Mouse (Mus musculus): ENCODE measurements around the gene Etl4. TPM values are rescaled to one million over a fixed set of nuclear protein-coding genes. Genes with fewer than 3 reads are reported as not detected.
A peak's percentile ranks its signal among the peaks of the same experiment; 100 is the strongest.

Etl4 gene
- total RNA-seq, 2 experiments from 2014 or later = 59.1 to 69.7 TPM

- no peak for DNase-seq (ENCODE audit: low spot score in 2 of 2)
Observed at GRCm38 (mm10) chr2:20749687-20750086, 840.1 kb downstream of the Etl4 start.

- DNase-seq (ENCODE audit: low spot score in 2 of 2) = no peak
Observed at GRCm38 (mm10) chr2:20753282-20754110, 843.9 kb downstream of the Etl4 start.

DNA sequence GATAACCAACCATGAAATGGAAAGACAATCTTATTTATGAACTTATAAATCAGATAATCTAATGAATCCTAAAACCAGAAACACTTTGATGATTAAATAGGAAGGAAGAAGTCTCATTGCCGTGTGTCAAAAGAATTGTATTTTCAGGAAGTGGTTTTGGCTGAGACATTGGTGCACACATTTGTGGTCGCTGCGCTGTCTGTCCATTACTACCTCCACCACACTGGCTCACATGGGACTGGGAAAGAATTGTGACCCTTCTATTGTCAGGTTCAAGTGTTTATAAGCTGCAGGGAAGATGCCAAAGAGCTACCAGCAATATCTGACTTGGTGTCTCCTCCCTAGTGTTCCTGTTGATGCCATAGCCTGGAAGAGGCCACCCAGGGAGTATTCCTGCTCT is 847.4 kb downstream of the Etl4 start:
- DNase-seq (ENCODE audit: low spot score in 2 of 2) = no peak

GRCm38 (mm10) chr2:20759045-20759662 is 849.6 kb downstream of the Etl4 start:
- no peak for DNase-seq (ENCODE audit: low spot score in 2 of 2)

DNA sequence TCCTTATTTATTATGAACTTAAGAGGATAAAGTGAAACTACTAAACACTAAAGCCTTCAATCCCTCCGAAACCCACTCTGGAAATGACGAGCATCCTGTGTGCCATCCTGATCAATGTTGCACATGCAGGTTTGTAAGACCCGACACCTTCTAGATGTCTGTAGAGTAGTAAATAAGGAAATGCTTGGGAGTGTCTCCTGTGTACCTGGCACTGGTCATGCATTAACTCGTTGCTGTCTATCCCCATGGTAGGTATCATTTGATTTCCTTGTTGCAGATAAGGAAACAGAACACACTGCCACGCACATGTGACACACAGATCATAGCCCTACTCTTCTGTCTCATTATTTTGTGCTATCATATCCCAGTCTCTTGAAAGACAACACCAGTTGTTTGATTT is 851.7 kb downstream of the Etl4 start:
- no peak for DNase-seq (ENCODE audit: low spot score in 2 of 2)

DNA sequence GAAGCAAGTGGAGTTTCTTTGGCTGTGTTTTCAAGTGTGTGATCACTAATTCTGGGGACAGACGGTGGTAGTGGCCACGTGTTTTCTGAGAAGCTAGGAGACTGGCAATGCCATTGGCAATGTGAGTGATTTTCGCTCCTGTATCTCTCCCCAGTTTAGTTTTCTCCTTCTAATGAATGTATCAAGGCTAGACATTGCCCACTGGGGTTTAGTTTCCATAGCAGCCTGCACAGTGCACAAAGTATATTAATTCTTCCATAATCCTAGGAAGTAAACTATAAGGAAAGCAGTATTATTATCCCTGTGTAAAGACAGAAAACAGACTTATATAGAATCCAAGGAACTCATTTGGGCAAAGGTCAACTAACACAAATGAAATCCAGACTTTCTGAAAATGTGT is 852.2 kb downstream of the Etl4 start:
- DNase-seq (ENCODE audit: low spot score in 2 of 2) = no peak

- DNase-seq (ENCODE audit: low spot score in 2 of 2) = no peak
Observed at GRCm38 (mm10) chr2:20763511-20764212, 854.1 kb downstream of the Etl4 start.

DNA sequence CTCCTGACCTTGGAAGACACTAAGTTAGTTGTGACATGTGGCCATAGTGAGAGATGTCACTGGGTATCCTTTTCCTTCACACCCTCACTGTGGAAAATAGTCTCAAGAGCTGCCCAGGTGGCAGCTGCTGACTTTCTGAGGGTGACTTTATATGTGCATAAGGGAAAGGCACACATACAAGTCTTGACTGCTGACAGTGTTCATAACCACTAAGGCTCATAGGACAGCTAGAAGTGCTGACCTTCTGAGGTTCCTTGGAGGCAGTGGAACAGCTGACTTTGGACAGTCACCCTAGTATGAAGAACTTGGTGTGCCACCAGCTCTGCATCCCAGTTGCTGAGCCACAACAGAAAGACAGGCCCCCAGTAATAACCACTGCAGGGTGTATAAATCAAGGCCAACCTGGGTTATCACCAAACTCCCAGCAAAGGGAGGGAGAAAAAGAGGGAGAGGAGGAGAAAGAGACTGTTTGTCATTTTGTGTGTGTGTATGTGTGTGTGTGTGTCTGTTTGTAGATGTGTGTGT is 855.0 kb downstream of the Etl4 start:
- DNase-seq (ENCODE audit: low spot score in 2 of 2) = no peak

- DNase-seq (ENCODE audit: low spot score in 2 of 2) = no peak
Observed at GRCm38 (mm10) chr2:20768681-20769080, 859.1 kb downstream of the Etl4 start.

DNA sequence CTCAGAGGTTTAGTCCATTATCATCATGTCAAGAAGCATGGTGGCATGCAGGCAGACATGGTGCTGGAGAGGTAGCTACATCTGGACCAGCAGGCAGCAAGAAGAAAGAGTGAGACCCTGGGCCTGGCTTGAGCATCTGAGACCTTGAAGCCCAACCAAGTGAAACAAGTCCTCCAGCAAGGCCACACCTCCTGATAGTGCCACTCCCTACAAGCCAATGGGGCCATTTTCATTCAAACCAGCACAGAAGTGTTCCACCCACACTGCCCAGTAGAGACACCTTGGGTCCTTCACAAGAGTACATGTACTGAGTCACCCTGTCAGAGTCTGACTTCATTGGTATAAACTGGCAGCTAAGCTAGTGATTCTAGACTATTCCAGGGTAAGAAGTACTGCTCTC is 860.6 kb downstream of the Etl4 start:
- no peak for DNase-seq (ENCODE audit: low spot score in 2 of 2)

- no peak for DNase-seq (ENCODE audit: low spot score in 2 of 2)
Observed at GRCm38 (mm10) chr2:20774462-20774861, 864.9 kb downstream of the Etl4 start.

GRCm38 (mm10) chr2:20776171-20776704 is 866.7 kb downstream of the Etl4 start:
- DNase-seq (ENCODE audit: low spot score in 2 of 2) = no peak

DNA sequence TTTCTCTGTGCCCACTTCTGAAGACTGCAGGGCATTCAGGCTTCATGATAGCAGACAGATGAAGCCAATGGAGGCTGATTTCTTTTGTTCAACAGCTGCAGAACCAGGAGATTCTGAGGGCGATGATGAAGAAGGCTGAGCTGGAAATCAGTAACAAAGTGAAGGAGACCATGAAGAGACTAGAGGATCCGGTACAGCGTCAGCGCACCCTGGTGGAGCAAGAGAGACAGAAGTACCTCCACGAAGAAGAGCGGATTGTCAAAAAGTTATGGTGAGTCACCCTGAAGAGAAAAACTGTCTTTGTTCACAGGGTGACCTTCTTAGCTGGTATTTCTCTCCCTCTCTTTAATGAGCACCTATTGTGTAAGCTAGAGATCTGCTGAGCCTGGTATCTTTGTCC is 868.4 kb downstream of the Etl4 start:
- DNase-seq (ENCODE audit: low spot score in 2 of 2) = peak; percentile 23 to 26

GRCm38 (mm10) chr2:20779484-20780381 is 870.2 kb downstream of the Etl4 start:
- peak; percentile 46 to 73 for DNase-seq (ENCODE audit: low spot score in 2 of 2)

GRCm38 (mm10) chr2:20801236-20801890 is 891.8 kb downstream of the Etl4 start:
- DNase-seq (ENCODE audit: low spot score in 2 of 2) = no peak

DNA sequence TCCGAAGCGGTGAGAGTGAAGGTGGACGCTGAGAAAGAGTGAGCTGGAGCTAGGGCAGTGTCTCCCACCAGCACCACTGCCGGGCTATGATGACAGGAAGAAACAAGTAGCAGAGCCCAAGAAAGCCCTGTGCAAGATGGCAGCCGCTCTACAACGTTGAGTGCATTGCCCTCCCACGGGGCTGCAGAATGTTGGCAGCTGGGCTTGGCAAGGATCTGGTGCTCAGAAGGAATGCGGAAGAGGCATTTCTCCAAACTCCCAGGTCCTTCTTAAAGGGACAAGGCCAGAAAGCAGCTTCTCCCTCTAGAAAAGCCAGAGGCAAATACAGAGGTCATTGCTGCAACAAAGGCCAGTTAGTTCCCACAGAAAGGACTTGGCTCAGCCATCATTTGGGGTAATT is 901.9 kb downstream of the Etl4 start:
- DNase-seq (ENCODE audit: low spot score in 2 of 2) = peak in 1 of 2 experiments; percentile 28

DNA sequence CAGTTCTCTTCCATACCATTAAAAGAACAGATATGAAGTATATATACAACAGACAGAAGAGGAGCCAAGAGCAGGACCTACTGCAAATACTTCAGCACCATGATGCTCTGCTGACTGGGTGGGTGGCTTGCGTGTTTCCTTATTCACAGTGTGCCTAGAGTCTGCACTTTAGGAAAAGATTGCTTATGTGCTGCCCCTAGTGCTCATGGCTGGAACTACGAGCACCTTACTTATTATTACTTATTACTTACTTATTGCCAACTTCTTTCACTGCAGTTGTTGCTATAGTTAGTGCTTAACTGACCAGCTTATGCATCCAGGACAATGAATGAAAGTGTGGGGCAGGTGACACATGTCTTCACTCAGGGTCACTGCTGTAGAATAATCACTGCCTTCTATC is 904.4 kb downstream of the Etl4 start:
- no peak for DNase-seq (ENCODE audit: low spot score in 2 of 2)

- DNase-seq (ENCODE audit: low spot score in 2 of 2) = no peak
Observed at GRCm38 (mm10) chr2:20818226-20818625, 908.6 kb downstream of the Etl4 start.

DNA sequence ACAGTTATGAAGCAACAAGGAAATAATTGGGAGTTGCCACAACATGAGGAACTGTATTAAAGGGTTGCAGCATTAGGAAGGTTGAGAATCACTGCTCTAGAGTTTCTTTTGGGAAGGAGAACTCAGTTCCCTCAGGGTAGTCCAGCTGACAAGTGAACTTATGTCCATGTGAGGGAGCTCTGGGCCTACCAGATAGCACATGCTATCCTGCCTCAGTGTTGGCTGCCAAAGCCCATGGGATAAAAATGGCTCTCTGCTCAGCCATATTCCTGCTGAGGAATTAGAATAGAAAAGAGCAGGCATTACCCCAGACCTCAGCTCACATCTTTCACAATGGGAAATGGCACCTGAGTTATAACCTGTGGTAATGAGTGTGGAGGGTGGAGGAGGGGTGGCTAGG is 916.7 kb downstream of the Etl4 start:
- DNase-seq (ENCODE audit: low spot score in 2 of 2) = no peak

DNA sequence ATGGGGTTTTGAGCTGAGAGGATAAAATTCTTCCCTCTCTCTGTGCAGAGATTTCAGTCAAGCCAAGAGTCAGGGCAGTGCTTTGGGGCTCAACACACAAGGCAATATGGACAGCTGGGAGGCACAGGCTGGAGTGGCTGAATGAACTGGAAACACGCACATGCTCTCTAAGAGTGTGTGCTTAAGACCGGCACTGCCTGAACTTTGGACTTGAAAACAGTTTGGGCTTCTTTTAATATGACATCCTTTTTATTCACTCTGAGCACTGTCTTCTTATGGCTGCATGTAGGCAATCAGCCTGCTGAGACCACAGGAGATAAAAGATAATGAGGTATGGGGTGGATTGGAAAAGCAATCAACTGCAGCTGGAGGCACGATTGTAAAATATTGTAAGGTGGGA is 921.3 kb downstream of the Etl4 start:
- no peak for DNase-seq (ENCODE audit: low spot score in 2 of 2)
